Mouse (Mus musculus) erythroblast, embryonic 14.5 days (primary cell): ENCODE data around the gene Fopnl. TPM values are rescaled to one million over a fixed set of nuclear protein-coding genes. Genes with fewer than 3 reads are reported as not detected.

Source experiments
- H3K27me3 ChIP-seq: 2 replicates; pipeline ENCODE4 v1.6.1; 2012; ENCODE audit warnings: inconsistent platforms; ENCODE audit not compliant: control insufficient read depth
- H3K36me3 ChIP-seq: 2 replicates; pipeline ENCODE4 v1.6.1; 2012; ENCODE audit warnings: mild to moderate bottlenecking, inconsistent platforms; ENCODE audit not compliant: control insufficient read depth
- H3K4me1 ChIP-seq: 2 replicates; pipeline ENCODE4 v1.6.1; 2012; ENCODE audit warnings: inconsistent platforms; ENCODE audit not compliant: control insufficient read depth
- H3K4me3 ChIP-seq: replicated peaks from 2 replicates; pipeline ENCODE3; 2012; ENCODE audit warnings: moderate library complexity, mild to moderate bottlenecking, inconsistent platforms
- H3K9me3 ChIP-seq: 2 replicates; pipeline ENCODE4 v1.6.1; 2012; ENCODE audit warnings: low read length, inconsistent platforms, mixed read lengths; ENCODE audit not compliant: control insufficient read depth
- GATA1 ChIP-seq: IDR thresholded peaks from 2 replicates; pipeline ENCODE4 v1.6.1; 2012; ENCODE audit warnings: low read length, inconsistent platforms, mixed read lengths
- TAL1 ChIP-seq: IDR thresholded peaks from 3 replicates; pipeline ENCODE4 v1.6.1; 2012; ENCODE audit warnings: low read length, inconsistent platforms, mixed read lengths
- polyA plus RNA-seq: library from polyadenylated mRNA; stranded (reverse); fragments of >175 nt; gene quantifications from 2 replicates; pipeline ENCODE4 v1.2.3, GENCODE M21; 2012

Fopnl gene
- polyA plus RNA-seq, 1 experiment, result 0.60 TPM

DNA sequence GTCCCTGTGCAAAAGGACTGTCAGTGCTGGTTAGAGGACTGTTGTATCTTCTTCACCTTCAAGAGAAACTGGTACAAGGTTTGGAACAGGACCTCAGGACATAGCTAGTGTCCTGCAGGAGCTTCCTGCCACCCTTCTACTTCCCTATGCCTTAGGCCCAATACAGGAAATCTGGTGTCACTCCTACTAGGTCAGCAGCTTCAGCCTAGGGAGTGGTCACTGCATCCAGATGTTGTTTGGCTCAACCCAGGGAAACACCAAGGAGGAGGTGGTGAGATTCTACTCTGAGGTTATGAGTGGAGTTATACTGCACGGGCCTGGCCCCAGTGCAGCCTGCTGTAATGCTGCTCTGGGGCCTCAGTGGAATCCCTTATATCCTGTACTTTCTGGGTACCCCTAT lies 41.3 kb upstream of the Fopnl start:
- peaks cover 32% of the 10 kb centered on the region for H3K4me1 ChIP-seq
- no peak for TF ChIP-seq TAL1
- no peak for TF ChIP-seq GATA1
- no peak overlapping the region for H3K4me3 ChIP-seq
- no peaks in the 10 kb centered on the region for H3K27me3 ChIP-seq
- no peaks in the 10 kb centered on the region for H3K9me3 ChIP-seq
- H3K36me3 ChIP-seq, result no peaks in the 10 kb centered on the region

DNA sequence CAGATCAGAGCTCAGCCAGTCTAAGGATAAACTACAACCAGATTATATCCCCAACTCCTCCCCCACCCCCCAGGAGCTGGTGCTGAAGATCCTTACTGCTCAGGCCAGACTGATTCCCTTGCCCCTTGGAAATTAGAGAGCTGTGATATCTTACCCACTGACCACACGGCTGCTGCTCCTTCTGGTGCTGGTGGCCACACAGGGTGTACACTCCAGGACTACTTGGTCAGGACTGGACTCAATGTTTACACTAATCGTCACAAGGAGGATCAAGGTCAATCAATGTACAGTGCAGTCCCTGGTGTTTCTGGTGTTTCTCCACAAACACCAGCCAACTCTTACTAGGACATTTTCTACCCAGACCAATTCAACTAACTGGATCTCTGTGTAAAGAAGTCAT lies 40.7 kb upstream of the Fopnl start:
- H3K9me3 ChIP-seq, result no peaks in the 10 kb centered on the region
- peaks cover 30% of the 10 kb centered on the region for H3K4me1 ChIP-seq
- no peaks in the 10 kb centered on the region for H3K27me3 ChIP-seq
- TF ChIP-seq TAL1 (no peak), GATA1 (no peak)
- no peak overlapping the region for H3K4me3 ChIP-seq
- H3K36me3 ChIP-seq, result no peaks in the 10 kb centered on the region

DNA sequence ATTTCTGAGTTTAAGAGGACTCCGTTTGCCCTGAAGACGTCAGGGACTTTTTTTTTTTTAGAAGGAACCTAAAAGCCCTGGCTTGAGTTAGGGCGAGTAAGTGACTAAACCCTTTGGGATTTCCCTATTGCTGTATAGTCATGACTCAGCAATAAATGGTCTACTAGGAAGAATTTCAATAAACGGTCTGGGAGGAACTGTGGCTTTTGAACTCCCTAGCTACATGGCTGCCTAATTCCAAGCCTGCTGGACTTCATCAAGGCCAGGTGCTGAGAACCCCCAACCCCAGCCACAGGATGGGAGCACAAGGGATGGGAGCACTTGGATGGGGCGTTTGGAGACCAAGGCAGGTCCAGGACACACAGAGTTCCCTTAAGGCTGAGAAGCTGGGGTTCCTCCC lies 35.5 kb upstream of the Fopnl start:
- no peak overlapping the region for H3K4me3 ChIP-seq

DNA sequence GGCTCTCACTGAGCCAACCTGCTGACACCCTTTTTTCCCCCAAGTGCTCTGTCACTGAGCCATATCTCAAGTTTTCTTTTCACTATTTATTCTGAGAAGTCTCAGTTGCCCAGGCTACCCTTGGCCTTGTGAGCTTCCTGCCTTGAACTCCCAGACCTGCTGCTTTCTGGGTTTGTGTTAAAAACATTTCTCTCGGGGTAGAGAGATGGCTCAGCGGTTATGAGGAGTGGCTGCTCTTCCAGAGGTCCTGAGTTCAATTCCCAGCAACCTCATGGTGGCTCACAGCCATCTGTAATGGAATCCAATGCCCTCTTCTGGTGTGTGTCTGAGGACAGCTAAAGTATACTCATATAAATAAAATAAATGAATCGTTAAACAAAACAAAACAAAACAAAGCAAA lies 35.0 kb upstream of the Fopnl start:
- TF ChIP-seq GATA1 (no peak), TAL1 (no peak)
- Histone ChIP-seq H3K27me3 (no peaks in the 10 kb centered on the region), H3K9me3 (no peaks in the 10 kb centered on the region), H3K36me3 (no peaks in the 10 kb centered on the region), H3K4me3 (no peak overlapping the region), H3K4me1 (peaks cover 28% of the 10 kb centered on the region)

More for the DNA sequence above, 35.5 kb upstream of the Fopnl start:
- TF ChIP-seq GATA1 (no peak), TAL1 (no peak)
- H3K27me3 ChIP-seq, result no peaks in the 10 kb centered on the region
- peaks cover 28% of the 10 kb centered on the region for H3K4me1 ChIP-seq
- H3K9me3 ChIP-seq, result no peaks in the 10 kb centered on the region
- H3K36me3 ChIP-seq, result no peaks in the 10 kb centered on the region

DNA sequence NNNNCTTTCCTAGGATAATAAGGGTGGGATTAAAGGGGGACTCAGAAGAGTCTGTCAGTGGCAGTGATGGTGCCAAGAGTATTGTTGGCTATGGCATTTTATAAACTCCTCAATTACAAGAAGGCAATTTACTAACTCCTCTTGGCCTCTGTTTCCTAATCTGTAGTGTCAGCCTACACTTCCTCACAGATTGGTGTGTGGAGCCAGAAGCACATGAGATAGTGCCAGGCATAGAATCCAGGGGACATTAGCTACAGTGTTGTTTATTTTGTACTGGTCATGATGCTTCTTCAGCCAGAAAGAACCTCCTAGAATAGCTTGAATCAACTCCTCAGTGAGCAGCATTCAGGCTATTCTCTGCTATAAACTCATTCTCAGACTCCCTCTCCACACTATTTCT lies 34.4 kb upstream of the Fopnl start:
- Histone ChIP-seq H3K36me3 (no peaks in the 10 kb centered on the region), H3K9me3 (no peaks in the 10 kb centered on the region), H3K4me3 (no peak overlapping the region), H3K4me1 (peaks cover 27% of the 10 kb centered on the region), H3K27me3 (no peaks in the 10 kb centered on the region)
- no peak for TF ChIP-seq TAL1
- TF ChIP-seq GATA1, result no peak

DNA sequence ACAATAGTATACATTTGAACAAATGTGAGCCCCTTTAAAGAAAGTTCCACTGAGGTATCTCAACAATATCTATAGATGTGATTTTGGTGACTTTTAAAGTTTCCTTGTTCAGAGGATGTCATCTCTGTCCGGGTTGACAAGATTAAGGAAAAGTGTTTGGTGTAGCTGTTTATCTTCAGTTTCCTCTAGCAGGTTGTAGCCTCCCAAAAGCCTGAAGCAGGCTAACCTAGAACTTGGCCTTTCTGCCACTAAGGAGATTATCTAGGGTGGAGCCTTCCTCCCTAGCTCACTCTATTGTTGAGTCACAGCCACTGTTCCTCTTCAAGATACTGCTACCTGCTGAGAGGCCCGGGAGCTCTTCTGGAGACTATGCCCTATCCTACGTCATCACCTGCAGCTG lies 27.8 kb upstream of the Fopnl start:
- Histone ChIP-seq H3K4me3 (no peak overlapping the region), H3K9me3 (no peaks in the 10 kb centered on the region), H3K27me3 (no peaks in the 10 kb centered on the region), H3K4me1 (no peaks in the 10 kb centered on the region), H3K36me3 (no peaks in the 10 kb centered on the region)
- no peak for TF ChIP-seq GATA1
- TF ChIP-seq TAL1, result no peak

DNA sequence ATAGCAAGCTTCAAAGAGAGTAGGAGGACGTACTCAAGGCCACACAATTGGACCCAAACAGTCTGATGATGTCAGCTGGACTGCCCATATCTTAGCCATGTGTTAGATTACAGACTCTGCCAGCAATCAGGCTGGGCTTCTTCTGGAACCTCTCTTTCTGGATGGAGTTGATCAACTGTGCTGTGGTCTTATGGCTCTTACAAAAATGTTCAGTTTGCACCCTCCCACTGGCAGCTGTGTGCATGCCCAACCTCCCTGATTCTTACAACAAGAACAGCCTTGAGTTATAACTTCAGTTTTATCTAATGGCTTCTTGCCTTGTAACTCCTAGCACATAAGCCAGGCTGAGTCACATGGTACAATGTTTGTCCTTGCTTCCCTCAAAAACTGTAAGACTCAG lies 11.0 kb upstream of the Fopnl start:
- Histone ChIP-seq H3K27me3 (peaks cover 1% of the 10 kb centered on the region), H3K4me1 (no peaks in the 10 kb centered on the region), H3K36me3 (no peaks in the 10 kb centered on the region), H3K9me3 (no peaks in the 10 kb centered on the region), H3K4me3 (no peak overlapping the region)
- TF ChIP-seq GATA1, result no peak
- no peak for TF ChIP-seq TAL1

DNA sequence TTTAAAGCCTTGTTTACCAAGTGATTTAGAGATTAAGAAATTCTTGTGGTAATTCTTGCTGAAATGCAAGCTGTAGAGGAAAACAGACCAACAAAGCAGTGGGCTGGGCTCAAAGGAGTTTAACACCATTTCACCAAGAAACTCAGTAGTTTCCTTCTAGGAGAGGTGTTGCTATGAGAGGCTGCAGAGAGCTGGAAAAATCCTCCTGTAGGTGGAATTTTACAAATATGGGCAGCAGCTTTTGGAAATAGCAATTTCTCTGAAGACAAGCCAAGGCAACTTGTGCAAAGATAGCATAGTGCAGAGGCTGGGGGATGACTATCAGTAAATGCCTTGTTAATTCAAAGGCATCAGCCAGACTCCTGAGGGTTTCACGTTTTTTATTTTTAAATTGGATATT lies 3.3 kb upstream of the Fopnl start:
- Histone ChIP-seq H3K36me3 (no peaks in the 10 kb centered on the region), H3K4me1 (peaks cover 22% of the 10 kb centered on the region), H3K4me3 (no peak overlapping the region), H3K27me3 (peaks cover 12% of the 10 kb centered on the region), H3K9me3 (no peaks in the 10 kb centered on the region)
- TF ChIP-seq TAL1 (no peak), GATA1 (no peak)

DNA sequence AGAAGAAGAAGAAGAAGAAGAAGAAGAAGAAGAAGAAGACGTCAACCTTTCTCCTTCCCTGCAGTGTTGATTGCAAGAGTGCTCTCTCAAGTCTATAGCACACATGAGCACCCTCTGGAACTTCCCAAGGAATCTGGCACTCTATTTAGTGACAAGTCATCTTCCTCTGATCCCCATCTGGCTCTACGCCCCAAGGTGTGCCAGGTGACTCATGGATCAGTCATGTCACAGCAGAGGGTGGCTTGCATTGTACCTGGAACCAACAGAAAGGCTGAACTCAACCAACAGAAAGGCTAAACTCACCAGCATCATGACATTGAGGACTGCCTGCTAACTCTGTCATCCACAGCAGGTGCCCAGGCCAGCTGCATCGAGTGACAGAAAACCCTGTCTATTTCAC lies 2.5 kb upstream of the Fopnl start:
- Histone ChIP-seq H3K27me3 (peaks cover 12% of the 10 kb centered on the region), H3K36me3 (peaks cover 2% of the 10 kb centered on the region), H3K4me1 (peaks cover 28% of the 10 kb centered on the region), H3K4me3 (no peak overlapping the region), H3K9me3 (no peaks in the 10 kb centered on the region)
- no peak for TF ChIP-seq TAL1
- TF ChIP-seq GATA1, result no peak

DNA sequence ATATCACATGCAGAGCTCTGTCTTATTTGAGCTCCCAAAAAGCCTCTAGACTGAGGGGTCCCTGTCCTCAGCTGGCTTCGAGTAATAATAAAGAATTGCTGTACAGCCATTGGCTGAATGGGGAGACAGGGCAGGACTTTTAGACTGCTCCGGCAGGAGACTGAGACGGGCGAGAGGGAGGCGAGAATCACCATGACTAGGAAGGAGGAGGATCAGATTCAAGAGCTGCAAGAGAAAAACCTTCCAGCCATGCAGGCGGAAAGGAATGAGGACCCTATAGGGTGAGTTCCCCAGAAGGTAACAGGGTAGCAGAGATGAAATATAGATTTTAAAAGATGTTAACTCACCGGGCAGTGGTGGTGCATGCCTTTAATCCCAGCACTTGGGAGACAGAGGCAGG lies 4.3 kb downstream of the Fopnl start:
- Histone ChIP-seq H3K4me1 (peaks cover 57% of the 10 kb centered on the region), H3K4me3 (no peak overlapping the region), H3K9me3 (no peaks in the 10 kb centered on the region), H3K27me3 (no peaks in the 10 kb centered on the region), H3K36me3 (peaks cover 64% of the 10 kb centered on the region)
- TF ChIP-seq TAL1 (no peak), GATA1 (no peak)
